Mouse (Mus musculus) embryonic fibroblast, embryonic 13.5 days (primary cell): Measurements from ENCODE around the gene Hoxa7. TPM values are rescaled to one million over a fixed set of nuclear protein-coding genes. Genes with fewer than 3 reads are reported as not detected.
A peak's percentile ranks its signal among the peaks of the same experiment; 100 is the strongest.

Experiments
- H3K27ac ChIP-seq: 2 replicates; pipeline ENCODE4 v1.5.1; 2012; ENCODE audit warnings: low read length, control low read depth, inconsistent platforms; ENCODE audit not compliant: insufficient read depth
- H3K4me1 ChIP-seq: 2 replicates; pipeline ENCODE4 v1.6.1; 2011; ENCODE audit warnings: low read length; ENCODE audit not compliant: control insufficient read depth, insufficient read depth
- H3K4me3 ChIP-seq: 2 replicates; pipeline ENCODE4 v1.5.1; 2011; ENCODE audit warnings: mild to moderate bottlenecking, control low read depth, low read length; ENCODE audit not compliant: insufficient read depth
- CTCF ChIP-seq: IDR thresholded peaks from 2 replicates; pipeline ENCODE4 v1.5.1; 2011; ENCODE audit warnings: mild to moderate bottlenecking, control low read depth, low read length, moderate library complexity, borderline replicate concordance; ENCODE audit not compliant: insufficient read depth
- POLR2A ChIP-seq: IDR thresholded peaks from 2 replicates; pipeline ENCODE4 v1.6.1; 2011; ENCODE audit warnings: low read depth, mild to moderate bottlenecking, control low read depth, low read length, moderate library complexity
- polyA plus RNA-seq: library from polyadenylated mRNA; stranded (reverse); fragments of >200 nt; gene quantifications from 2 replicates; pipeline ENCODE4 v1.2.4, GENCODE M21; 2011; ENCODE audit warnings: low read depth; ENCODE audit not compliant: missing spikeins, insufficient read length

Hoxa7 gene
- polyA plus RNA-seq, 1 experiment, result 15.8 TPM

DNA sequence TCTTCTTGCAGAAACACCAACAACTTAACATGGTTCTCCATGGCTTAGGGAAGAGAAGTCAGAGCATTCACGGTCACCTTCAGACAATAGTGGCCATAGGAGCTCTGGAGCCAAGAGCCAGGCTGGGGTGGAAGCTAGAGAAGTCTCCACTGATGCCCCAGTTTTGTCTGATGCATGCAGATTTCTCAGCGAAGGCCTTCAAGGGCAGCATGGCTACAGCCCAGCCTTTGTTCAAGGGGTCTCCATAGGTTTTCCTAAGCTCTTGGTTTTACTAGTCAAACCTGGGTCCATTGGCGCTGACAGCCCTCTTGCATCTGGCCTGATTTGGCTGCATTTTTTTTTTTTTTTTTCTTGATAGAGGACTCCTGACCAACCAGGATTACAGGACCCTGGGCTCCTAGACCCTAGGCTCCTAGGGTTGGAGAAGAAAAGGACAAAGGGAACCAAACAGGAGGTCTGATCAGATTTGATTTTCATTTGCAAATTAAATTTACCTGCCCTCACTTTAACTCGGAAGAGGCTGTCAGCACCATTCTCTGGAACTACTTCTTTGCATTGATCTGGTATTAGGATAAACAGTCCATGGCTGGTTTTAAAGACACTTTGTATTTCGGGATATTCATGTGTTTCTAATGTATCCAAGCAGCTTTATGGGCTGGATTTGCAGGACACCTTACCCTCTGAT is 42.6 kb upstream of the Hoxa7 start:
- TF ChIP-seq POLR2A, result no peak
- TF ChIP-seq CTCF, result no peak
- Histone ChIP-seq H3K4me3 (no peak overlapping the region), H3K27ac (no peak overlapping the region), H3K4me1 (no peaks in the 10 kb centered on the region; the same call in 1 of the 2 replicates)

DNA sequence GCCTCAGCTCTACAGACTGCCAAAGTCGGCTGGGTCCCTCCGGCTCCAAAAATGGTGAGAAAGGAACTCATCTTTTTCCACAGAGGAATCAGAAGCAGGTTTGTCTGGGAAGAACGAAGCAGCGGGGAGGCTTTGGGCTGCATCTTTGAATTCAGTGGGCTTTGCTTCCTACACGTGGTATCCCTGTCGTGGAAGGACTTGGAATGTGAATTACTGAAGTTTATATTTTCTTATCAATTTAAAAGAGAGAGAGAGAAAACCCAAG is 41.6 kb upstream of the Hoxa7 start:
- Histone ChIP-seq H3K4me3 (no peak overlapping the region), H3K4me1 (no peaks in the 10 kb centered on the region; the same call in 1 of the 2 replicates), H3K27ac (no peak overlapping the region)
- TF ChIP-seq CTCF, result no peak
- TF ChIP-seq POLR2A, result no peak

DNA sequence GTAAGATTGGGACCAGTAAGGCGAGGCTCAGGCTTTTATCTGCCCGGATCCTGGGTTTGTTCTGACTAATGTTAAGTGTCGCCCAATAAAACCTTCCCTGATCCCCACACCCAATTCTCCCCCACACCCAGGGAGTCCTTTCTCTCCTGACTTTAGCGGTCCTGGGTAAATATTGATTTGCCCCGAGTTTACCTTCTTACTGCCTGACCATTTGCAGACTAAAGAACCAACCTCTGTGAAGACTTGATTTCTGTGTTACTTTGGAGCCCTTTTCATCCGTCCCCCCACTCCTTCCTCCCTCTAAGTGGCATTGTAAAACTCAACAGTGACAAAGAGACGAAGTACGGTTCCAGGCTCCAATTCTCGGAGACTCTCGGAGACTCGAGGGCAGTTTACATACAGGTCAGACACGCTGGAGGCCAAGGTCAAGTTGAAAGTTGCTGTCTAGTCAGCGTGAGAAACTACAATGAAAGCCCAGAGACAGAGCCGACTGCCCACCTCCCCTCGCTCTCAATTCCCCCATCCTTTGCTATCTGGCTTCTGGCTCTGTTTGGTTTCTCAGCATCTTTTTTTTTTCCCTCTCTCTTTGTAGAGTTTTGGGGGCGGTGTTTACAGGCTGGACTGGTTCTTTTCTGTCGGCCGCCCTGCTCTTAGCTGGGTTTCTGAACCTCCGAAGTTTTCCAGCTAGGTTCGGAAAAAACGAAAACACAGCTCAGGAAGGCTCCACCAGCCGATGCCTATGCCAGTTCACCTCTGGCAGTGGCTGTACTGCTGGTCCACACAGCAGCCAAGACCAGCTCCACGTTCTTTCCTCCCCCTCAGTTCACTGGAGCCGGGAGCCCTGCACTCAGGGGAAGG is 41.0 kb upstream of the Hoxa7 start:
- no peaks in the 10 kb centered on the region; the same call in 1 of the 2 replicates for H3K4me1 ChIP-seq
- H3K27ac ChIP-seq, result no peak overlapping the region
- TF ChIP-seq POLR2A (no peak), CTCF (no peak)
- H3K4me3 ChIP-seq, result 0 out of 2 replicates have a peak overlapping the region, but pooled peaks have one; percentile 8

DNA sequence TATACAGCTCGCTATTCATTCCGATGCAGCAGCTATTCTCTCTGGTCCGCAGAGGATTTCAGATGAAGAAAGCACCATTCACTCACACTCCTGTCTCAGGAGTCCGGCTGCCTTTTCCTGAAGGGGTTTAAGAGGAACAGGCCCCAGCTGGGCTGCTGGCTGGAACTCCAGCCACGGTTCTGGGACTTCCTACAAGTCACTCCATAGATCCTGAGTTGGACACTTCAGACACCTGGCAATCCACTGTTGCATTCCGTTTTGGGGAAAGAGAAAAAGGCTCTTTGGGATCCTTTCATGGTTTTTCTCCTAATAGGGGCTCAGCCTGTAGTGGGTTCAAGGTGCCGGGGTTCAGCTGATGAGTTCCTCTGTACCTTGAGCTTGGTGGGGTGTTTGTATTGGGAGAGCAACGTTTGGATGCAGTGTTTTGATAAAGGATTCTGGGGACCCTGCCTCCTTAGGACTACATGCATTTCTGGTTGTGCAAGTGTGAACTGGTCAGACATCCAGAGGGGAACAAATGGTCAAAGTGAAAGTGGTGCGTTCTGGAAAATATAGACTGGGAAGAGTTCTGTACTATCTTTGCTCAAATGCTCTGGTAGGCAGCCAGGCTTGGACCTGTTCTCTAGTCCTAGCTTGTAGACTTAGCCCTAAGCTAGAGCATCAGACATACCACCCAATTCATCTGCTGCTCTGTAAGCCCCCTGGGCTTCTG is 40.3 kb upstream of the Hoxa7 start:
- Histone ChIP-seq H3K4me1 (no peaks in the 10 kb centered on the region; the same call in 1 of the 2 replicates), H3K27ac (no peak overlapping the region), H3K4me3 (peak overlapping the region; percentile 8; the same call in 1 of the 2 replicates)
- TF ChIP-seq CTCF (no peak), POLR2A (no peak)

DNA sequence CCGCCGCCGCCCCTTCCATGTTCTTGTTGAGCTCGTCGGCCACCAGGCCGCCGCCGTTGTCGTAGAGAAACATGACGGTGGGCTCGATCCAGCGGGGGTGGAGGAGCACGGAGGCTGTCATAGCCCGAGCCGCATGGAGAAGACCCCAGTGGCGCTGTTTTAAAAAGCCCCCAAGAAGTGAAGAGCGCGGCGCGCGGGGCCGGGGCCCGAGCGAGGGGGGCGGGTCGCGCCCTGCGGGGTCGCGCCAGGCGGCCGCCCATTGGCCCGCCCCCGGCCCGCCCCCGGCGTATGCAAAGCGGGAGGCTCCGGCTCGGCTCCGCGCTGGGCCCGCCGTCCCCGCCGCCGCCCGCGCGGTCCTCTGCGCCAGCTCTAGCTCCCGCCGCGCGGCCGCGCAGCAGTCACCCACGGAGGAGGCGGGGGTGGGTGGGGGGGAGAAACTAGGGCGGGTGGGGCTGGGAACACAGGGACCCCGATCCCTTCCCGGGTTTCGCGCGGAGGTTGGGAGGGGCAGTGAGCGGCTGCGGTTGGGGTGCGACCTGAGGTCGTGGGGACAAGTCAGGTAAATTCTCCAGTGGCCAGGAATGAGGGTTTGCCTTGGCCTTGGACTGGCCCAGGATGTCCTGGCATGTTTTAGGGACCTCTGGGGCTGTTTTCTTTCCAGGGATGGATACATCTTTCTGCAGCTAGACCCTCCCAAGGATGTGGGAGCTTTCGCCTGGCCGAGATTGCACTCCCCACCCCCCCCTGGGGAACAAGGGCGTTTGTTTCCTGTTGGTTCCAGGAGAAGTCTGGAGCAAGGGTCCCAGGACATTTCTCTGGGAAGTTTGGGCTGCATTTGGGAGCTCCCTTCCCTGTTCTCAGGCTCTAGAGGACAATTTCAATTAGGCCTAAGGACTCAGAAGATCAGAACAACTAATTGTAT is 39.3 kb upstream of the Hoxa7 start, which contains the start of gene Hoxa13:
Gene Hoxa13, minus strand, starts transcription at position 227 of the 922 bp plus-strand sequence.
- peak within 1 kb of the TSS; percentile 55 for H3K4me3 ChIP-seq
- H3K4me1 ChIP-seq, result no peaks in the 10 kb centered on the region; the same call in 1 of the 2 replicates
- no peak within 1 kb of the TSS for H3K27ac ChIP-seq
- no peak for TF ChIP-seq POLR2A
- no peak for TF ChIP-seq CTCF

DNA sequence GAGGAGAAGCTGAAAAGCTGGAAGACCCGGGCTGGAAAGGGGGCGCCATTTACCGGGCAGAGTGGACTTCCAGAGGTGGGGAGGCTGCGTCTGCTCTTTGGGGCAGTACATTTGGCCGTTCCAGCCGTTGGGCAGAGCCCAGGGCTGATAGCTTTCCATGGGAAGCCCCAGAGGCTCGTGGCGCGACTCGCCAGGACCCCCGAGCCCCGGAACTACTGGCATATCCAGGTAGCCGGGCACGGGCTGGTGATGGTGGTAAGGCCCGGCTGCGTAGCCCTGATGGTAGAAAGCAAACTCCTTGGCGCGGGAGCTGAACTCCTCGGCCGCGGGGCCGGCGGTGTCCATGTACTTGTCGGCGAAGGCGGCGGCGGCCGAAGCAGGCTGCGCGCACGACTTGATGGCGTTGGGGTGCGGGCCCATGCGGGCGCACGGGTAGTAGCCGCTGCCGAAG is 38.2 kb upstream of the Hoxa7 start:
- H3K27ac ChIP-seq, result no peak overlapping the region
- H3K4me1 ChIP-seq, result no peaks in the 10 kb centered on the region; the same call in 1 of the 2 replicates
- peak overlapping the region; percentile 18 for H3K4me3 ChIP-seq
- TF ChIP-seq POLR2A, result no peak
- TF ChIP-seq CTCF, result no peak

DNA sequence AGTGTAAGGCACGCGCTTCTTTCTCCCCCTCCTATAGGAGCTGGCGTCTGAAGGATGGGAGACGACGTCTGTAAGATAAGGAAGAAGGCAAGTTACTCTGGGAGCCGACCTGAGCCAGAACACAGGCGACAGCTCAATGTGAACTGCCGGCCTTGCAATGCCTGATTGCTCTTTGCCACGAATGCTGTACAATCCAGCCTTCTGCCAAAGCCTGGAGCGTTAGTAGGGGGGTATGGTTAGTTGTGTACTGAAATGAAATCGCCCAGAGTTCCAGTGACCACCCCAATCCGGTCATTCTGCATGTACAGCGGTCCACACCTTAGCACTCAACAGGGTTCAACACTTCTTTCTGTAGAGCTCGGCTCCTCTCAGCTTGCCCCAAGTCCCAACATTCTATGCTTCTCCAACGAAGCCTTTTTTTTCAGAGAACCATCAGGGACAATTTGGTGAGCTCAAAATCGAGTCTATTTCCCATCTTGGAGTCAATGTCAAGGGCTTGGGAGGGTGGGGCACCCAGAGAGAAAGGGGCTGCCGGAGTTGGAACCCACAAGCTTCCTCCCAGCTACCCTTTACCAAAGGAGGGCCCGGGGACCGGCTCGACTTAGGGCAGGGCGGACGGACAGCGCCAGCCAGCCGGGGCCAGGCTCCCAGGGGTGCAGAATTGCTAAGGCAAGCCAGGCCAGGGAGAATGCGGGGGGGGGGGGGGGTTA is 37.6 kb upstream of the Hoxa7 start:
- TF ChIP-seq POLR2A, result no peak
- no peak for TF ChIP-seq CTCF
- Histone ChIP-seq H3K4me3 (peak overlapping the region; percentile 18), H3K4me1 (no peaks in the 10 kb centered on the region; the same call in 1 of the 2 replicates), H3K27ac (no peak overlapping the region)

DNA sequence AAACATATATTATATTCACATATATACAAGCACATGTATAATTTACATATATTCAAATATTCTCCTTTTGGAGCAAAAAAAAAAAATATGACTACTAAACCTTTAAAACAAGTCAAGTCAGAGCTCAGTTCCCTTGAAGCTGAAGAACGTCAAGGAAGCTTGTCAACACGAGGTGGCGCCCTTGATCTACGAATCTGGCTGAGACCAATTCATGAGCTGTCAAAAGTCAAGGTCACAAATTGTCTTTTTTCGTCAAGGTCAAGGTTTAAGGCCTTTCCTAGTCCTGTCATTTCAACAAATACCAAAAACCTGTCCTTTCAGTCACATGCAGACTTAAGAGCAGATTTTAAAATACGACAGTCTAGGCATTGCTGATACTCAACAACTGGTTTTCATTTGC is 35.3 kb upstream of the Hoxa7 start:
- no peak for TF ChIP-seq POLR2A
- peak; percentile 69; the same call in 1 of the 2 replicates for TF ChIP-seq CTCF
- Histone ChIP-seq H3K4me1 (no peaks in the 10 kb centered on the region), H3K27ac (no peak overlapping the region), H3K4me3 (no peak overlapping the region)
